Mouse (Mus musculus) heart, adult 2 months (tissue): ENCODE measurements around the gene Wdr77. TPM values are rescaled to one million over a fixed set of nuclear protein-coding genes. Genes with fewer than 3 reads are reported as not detected.
"Not testable (repeated sequence)": the region's sequence is repeated elsewhere in the genome, so short reads cannot be mapped to it uniquely, and the experiment has no call there.

Experiments used
- DNase-seq, 2 experiments: peaks; one replicate each; pipeline ENCODE4 v3.0.0; 2021
- H3K27ac ChIP-seq: fragments of 200-600 bp; 2 replicates; pipeline ENCODE4 v1.8.1; 2022
- H3K27me3 ChIP-seq: fragments of 200-500 bp; 2 replicates; pipeline ENCODE4 v1.6.1; 2012; ENCODE audit warnings: mild to moderate bottlenecking, low read length, inconsistent platforms, mixed read lengths; ENCODE audit not compliant: control insufficient read depth, insufficient read depth
- H3K36me3 ChIP-seq: fragments of 200-500 bp; 2 replicates; pipeline ENCODE4 v1.6.1; 2012; ENCODE audit warnings: low read length, inconsistent platforms; ENCODE audit not compliant: control insufficient read depth, insufficient read depth
- H3K4me1 ChIP-seq: fragments of 200-500 bp; 2 replicates; pipeline ENCODE4 v1.6.1; 2011; ENCODE audit warnings: low read length; ENCODE audit not compliant: control insufficient read depth, insufficient read depth
- H3K4me3 ChIP-seq: fragments of 200-600 bp; 2 replicates; pipeline ENCODE4 v1.8.1; 2022
- H3K79me2 ChIP-seq: fragments of 200-500 bp; replicated peaks from 2 replicates; pipeline ENCODE4 v1.6.1; 2012; ENCODE audit warnings: mild to moderate bottlenecking, inconsistent platforms, low read length, moderate library complexity, mixed read lengths; ENCODE audit not compliant: control insufficient read depth, insufficient read depth
- H3K9ac ChIP-seq: fragments of 200-500 bp; 2 replicates; pipeline ENCODE4 v1.6.1; 2012; ENCODE audit warnings: low read depth, mild to moderate bottlenecking, control low read depth, inconsistent platforms, low read length, mixed read lengths
- CTCF ChIP-seq: fragments of 200-600 bp; IDR thresholded peaks from 2 replicates; pipeline ENCODE4 v1.8.1; 2022; ENCODE audit warnings: antibody characterized with exemption, mild to moderate bottlenecking, moderate library complexity
- EP300 ChIP-seq: fragments of 200-500 bp; IDR thresholded peaks from 2 replicates; pipeline ENCODE4 v1.6.1; 2011; ENCODE audit warnings: low read depth, low read length, control low read depth; ENCODE audit not compliant: insufficient read depth
- POLR2A ChIP-seq: fragments of 200-500 bp; IDR thresholded peaks from 2 replicates; pipeline ENCODE4 v1.6.1; 2011; ENCODE audit warnings: mild to moderate bottlenecking, low read depth, low read length, control low read depth; ENCODE audit not compliant: insufficient read depth
- WGBS: fragments of 180-500 bp; shearing (Covaris S2); methylation state at CpG from one replicate; pipeline ENCODE4 v1.1.7; 2018; 5-methylcytosine and 5-hydroxymethylcytosine counted together
- intact Hi-C: fragments of 180-260 bp; cut with DNase I; formaldehyde crosslinking; loops from one replicate; pipeline ENCODE4 v1.15.1; 2025
- polyA plus RNA-seq: library from polyadenylated mRNA; depleted of rRNA; stranded (reverse); fragments of >200 nt; gene quantifications from 2 replicates; pipeline ENCODE4 v1.2.3, GENCODE M21; 2012
- total RNA-seq, 2 experiments: library from RNA; stranded (reverse); gene quantifications; 2 replicates each; pipeline ENCODE4 v1.2.3; 2021

Wdr77 gene
- total and polyA plus RNA-seq, 3 experiments, result 37.8 to 40.9 (median 39.6) TPM

DNA sequence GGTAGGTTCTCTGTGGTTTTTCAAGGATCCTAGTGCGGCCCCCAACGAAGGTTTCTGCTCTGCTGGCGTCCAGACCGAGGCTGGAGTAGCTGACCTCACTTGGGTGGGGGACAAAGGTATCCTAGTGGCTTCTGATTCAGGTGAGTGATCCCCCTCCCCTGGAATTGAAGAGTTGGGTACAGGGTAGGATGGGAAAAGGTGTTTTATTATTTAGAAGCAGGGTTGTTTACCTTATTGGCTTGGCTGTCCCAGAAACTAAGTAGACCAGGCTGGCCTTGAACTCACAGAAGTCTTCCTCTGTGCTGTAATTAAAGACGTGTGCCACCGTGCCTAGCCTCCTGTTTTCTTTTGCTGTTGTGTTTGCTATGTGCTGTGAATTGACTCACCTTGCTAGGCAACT lies 830 bp downstream of the Wdr77 start, which contains the start of gene Atp5f1:
TSS of gene Atp5f1 (minus strand) at position 101 of the 400 bp plus-strand sequence.
- Histone ChIP-seq H3K27me3 (no peaks in the 10 kb centered on the region), H3K4me1 (peaks cover 5% of the 10 kb centered on the region), H3K36me3 (peaks cover 27% of the 10 kb centered on the region), H3K27ac (peak within 1 kb of the TSS; percentile 95), H3K4me3 (peak within 1 kb of the TSS; percentile 78), H3K79me2 (peaks cover 4% of the 10 kb centered on the region), H3K9ac (peak within 1 kb of the TSS; percentile 96)
- intact Hi-C loops, result loop anchor here (5.0 kb wide), 1 partner anchor 273 kb away; the partner anchor contains the start of gene Ddx20
- TF ChIP-seq CTCF (no peak), POLR2A (no peak), EP300 (no peak)
- 9% methylated on average over 6 of the region's 6 CpGs for WGBS
- no peak for DNase-seq

DNA sequence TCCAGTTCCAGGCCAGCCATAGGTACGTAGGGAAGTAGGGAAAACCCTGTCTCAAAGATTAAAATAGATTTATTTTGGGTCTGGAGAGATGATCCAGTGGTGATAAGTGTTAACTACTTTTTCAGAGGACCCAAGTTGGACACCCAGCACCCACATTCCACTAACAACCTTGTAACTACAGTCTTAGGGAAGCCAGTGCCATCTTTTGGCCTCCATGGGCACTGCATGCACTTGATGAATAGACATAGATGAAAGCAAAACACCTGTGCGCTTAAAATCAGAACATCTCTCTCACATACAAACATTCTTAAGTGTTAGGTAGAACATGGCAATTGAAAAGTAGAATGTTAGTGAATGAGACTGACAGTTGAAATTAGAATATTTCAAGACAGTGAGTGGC lies 1.5 kb downstream of the Wdr77 start:
- peaks cover 5% of the 10 kb centered on the region for H3K4me1 ChIP-seq
- no peak for DNase-seq
- TF ChIP-seq EP300 (no peak), CTCF (peak; percentile 51)
- no peak overlapping the region for H3K9ac ChIP-seq
- peaks cover 4% of the 10 kb centered on the region for H3K79me2 ChIP-seq
- intact Hi-C loops, result no loop called here
- H3K36me3 ChIP-seq, result peaks cover 25% of the 10 kb centered on the region
- H3K4me3 ChIP-seq, result no peak overlapping the region
- no peaks in the 10 kb centered on the region for H3K27me3 ChIP-seq
- WGBS, result 97% methylated on average over 2 of the region's 2 CpGs
- no peak overlapping the region for H3K27ac ChIP-seq

DNA sequence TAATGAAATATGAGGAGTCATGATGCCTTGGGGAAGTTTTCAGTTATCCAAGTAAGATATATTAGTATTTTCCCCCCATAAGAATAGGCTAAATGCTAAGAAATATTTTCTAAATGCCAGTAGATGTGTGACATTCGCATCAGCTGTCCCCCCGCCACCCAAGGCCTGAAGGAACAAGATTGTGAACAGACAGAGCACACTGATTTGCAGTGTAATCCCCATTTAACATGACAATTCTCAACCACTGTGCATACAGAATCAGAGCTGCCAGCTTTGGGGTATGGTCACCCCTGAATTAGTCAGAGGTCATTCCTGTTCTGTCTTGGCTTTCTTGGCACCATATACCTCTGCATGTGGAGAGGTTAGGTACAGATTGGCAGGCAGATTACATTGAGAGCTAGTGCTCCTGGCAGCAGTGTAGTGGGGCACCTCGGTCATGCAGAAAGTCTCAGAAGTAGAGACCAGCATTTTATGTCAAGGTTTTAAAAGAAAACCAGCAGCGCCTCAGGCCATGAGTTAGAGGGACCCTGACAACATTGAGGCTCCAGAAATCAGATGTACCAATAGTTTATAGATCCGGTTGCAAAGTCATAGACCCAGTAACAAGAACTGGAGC lies 12.8 kb downstream of the Wdr77 start:
- no peaks in the 10 kb centered on the region for H3K79me2 ChIP-seq
- H3K36me3 ChIP-seq, result peaks cover 5% of the 10 kb centered on the region
- H3K27me3 ChIP-seq, result no peaks in the 10 kb centered on the region
- H3K4me1 ChIP-seq, result no peaks in the 10 kb centered on the region
- TF ChIP-seq POLR2A (no peak), CTCF (no peak), EP300 (no peak)
- H3K4me3 ChIP-seq, result no peak overlapping the region
- DNase-seq, result no peak
- H3K9ac ChIP-seq, result no peak overlapping the region
- WGBS, result 85% methylated on average over 5 of the region's 5 CpGs
- intact Hi-C loops, result no loop called here
- H3K27ac ChIP-seq, result no peak overlapping the region

DNA sequence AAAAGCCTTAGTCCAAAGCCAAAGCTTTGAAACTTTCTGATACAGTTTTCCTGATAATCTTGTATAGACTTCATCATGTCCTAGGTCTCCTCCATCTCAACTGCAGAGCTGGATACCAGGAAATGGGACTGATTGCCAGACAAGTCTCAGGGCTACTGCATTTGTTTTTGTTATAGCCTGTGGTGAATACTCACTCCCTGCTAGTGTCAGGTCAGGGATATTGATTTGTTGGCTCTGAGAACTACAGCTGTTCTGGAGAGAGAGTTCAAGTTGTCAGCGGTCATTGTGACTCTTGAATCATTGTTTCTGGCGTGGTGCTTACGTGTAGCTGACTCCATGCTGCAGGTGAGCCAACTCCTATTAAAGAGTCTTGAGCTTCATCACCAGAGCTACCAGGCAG lies 14.2 kb downstream of the Wdr77 start, which contains the start of gene Ovgp1:
TSS of gene Ovgp1 (plus strand) at position 301 of the 400 bp plus-strand sequence.
- no peak for DNase-seq
- WGBS, result 72% methylated on average over 3 of the region's 3 CpGs
- intact Hi-C loops, result no loop called here
- Histone ChIP-seq H3K79me2 (no peaks in the 10 kb centered on the region), H3K27me3 (no peaks in the 10 kb centered on the region), H3K4me3 (no peak within 1 kb of the TSS), H3K36me3 (peaks cover under 1% of the 10 kb centered on the region), H3K4me1 (no peaks in the 10 kb centered on the region), H3K27ac (no peak within 1 kb of the TSS), H3K9ac (no peak within 1 kb of the TSS)
- no peak for TF ChIP-seq POLR2A
- TF ChIP-seq EP300, result no peak
- TF ChIP-seq CTCF, result no peak

DNA sequence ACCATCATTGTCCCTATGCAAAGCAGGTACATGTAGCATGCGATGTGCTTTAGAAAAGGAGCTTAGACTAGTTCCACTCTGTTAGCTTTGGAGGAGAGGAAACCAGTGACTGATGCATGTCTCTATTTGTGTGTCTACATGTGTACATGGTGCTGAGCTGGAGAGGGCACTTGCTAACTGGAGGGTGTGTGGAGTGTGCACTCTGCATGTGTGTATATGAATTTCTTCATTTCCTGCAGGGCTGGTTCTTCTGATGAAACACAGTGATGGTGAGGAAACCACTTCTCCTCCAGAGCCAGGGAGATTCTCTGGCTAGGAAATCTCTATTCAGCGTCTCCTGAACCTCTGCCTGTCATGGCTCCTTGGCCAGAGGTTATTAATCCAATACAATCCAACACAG lies 15.0 kb downstream of the Wdr77 start:
- no peak for DNase-seq
- WGBS, result 86% methylated on average over 2 of the region's 2 CpGs
- Histone ChIP-seq H3K9ac (no peak overlapping the region), H3K4me3 (no peak overlapping the region), H3K79me2 (no peaks in the 10 kb centered on the region), H3K27me3 (no peaks in the 10 kb centered on the region), H3K36me3 (no peaks in the 10 kb centered on the region), H3K4me1 (no peaks in the 10 kb centered on the region), H3K27ac (no peak overlapping the region)
- intact Hi-C loops, result no loop called here
- TF ChIP-seq POLR2A (no peak), EP300 (no peak), CTCF (no peak)

DNA sequence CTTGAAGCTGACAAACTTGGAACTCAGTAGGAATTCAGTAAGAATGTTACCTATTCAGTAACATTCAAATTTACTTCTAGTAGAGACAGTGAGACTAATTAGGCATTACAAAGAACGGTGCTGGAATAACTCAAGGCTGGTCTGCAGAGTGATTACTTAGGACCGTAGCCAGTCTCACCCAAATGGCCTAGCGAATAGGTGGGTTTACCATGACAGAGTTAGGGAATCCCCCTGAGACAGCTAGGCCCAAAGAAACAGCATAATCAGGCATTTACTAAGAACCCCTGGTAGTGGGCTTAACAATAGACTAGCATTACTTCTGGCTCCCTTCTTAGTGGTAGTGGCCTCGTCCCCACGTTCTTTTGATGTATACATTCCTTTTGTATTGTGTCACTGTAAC lies 30.4 kb downstream of the Wdr77 start:
- H3K36me3 ChIP-seq, H3K27me3 ChIP-seq, H3K27ac ChIP-seq, DNase-seq, H3K79me2 ChIP-seq, H3K4me3 ChIP-seq, H3K9ac ChIP-seq, H3K4me1 ChIP-seq: not testable (repeated sequence)
- intact Hi-C loops, result loop anchor here (5.0 kb wide), 1 partner anchor 888 kb away; no protein-coding TSS in a partner anchor
- 61% methylated on average over 5 of the region's 5 CpGs for WGBS
